Mouse (Mus musculus): Measurements from ENCODE around the gene Bysl. TPM values are rescaled to one million over a fixed set of nuclear protein-coding genes. Genes with fewer than 3 reads are reported as not detected.
"Not testable (repeated sequence)": the region's sequence is repeated elsewhere in the genome, so short reads cannot be mapped to it uniquely, and the experiment has no call there.

Gene Bysl
- 10 to 100 TPM; 12.1 to 13.8 TPM for total RNA-seq (2021)
- long read RNA-seq, experiment 1, transcript Bysl-201 (7 exons, 3,854 nt) = major isoform, 28 of 34 reads
- long read RNA-seq, experiment 1, partial matches to known transcripts = 1 of 34 reads
- long read RNA-seq, experiment 1, other reads (novel, unspliced or antisense) = 5 of 34 reads
- long read RNA-seq, experiment 2, transcript Bysl-201 (7 exons, 3,854 nt) = major isoform, 29 of 32 reads
- long read RNA-seq, experiment 2, partial matches to known transcripts = 0 of 32 reads
- long read RNA-seq, experiment 2, other reads (novel, unspliced or antisense) = 3 of 32 reads

DNA sequence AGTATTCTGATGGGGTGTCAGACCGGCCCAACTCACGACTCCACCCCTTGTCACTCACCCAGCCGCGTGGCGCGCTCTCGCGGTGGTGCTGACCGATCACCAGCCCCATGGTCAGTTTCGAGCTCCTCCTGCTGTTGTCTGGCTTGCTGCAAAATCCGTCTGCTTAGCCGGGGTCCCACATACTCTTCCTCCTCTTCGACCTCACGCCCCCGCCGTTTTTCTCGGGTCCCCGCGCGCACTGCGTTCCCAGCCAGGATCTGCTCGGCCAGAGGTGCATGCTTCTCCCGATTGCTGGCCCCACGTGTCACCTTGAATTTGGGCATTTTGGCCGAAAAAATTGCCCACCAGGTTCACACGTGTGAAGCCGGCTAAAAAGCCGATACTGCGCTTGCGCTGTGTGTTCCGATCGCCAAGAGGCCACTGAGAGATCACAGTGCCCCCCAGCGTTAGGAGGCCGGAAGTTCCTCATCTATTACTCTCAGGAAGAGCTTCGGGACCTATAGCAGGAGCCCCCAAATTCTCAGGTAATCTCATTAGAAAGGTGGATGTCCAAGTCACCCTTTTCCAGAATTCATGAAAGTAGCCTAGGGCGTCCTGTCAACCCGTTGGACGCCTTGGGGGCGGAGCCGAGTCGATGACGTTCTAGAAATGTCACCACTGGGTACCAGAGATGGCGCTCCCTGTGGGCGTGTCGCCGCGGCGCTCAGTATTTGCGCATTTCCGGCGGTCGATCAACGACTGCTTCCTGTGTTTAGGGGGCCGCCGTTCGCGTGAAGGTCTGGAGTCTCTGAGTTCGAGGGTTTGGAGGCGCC, at the start of gene Bysl, which contains the start of the genes Med20 and Gm20517:
Gene Bysl (minus strand): TSS at position 644 of the 812 bp plus-strand sequence.
Gene Med20 (plus strand): TSS at position 734 of the 812 bp plus-strand sequence.
Gene Gm20517 (plus strand): TSS at position 741 of the 812 bp plus-strand sequence.
- peak; percentile 94 for DNase-seq

DNA sequence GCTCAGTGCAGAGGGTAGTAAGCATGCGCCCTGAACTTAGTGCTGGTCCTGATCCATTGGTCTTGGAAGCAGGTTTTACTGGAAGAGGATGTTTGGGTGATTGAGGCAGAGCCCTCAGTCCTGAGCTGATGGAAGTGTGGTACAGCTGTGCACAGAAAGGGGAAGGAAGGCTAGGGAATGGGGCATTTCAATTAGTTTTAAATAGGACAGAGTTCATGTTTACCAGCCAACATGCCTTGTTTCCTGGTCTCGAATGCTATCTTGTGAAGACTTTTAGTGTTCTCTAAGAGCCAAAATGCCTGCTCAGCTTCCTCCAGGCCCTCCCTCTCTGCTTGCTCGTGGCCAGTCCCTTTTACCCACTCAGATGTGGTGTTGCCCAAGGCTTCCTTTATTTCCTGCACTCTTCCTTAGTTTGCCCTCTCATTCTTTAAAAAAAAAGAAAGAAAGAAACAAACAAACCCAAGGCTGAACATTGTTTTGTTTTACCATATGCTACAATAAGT, 47.5 kb upstream of the Bysl start:
- DNase-seq = no peak

DNA sequence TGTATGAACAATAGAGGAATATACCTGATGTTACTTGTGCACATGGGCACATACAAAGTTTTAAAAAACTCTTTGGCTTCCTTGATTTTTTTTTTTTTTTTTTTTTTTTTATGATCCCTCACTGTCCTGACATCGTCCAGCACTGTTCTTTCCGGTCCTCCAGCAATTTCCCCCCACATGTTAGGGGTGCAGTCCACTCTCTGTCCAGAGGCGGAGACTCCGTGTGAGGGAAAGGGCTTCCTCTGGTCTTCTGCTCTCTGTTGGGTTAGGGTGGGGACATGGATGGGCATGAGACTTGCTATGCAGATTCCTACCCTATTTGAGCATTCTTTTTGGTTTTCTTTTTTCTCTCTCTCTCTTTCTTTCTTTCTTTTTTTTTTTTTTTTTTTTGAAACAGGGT, 46.6 kb upstream of the Bysl start:
- DNase-seq = no peak

DNA sequence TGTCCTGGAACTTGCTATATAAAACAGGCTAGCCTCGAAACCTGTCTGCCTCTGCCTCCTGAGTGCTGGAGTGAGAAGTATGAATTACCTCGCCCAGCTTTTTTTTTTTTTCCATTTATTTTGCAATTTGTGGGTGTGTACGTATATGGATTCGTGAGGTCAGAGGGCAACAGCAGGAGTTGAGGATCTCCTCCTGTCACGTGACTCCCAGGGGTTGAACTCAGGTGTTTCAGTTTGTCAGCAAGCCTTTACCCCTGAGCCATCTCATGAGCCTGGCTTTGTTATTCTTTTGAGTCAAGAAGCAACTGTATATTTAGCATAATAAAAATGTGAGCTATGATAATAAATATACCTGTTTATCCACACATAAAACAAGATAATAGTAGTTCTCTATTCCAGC, 44.4 kb upstream of the Bysl start:
- DNase-seq = no peak

DNA sequence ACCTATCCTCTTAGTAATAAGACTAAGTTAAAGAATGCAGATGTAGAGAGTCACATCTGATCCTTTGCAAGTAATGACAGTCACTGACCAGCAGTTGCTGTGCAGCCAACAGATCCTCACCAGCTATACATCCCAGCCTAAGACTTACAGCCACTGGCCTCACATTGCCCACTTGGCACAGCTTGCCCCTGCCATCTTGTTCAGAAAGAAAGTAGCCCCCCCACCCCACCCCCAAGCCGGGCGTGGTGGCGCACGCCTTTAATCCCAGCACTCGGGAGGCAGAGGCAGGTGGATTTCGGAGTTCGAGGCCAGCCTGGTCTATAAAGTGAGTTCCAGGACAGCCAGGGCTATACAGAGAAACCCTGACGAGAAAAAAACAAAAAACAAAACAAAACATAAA, 43.1 kb upstream of the Bysl start:
- DNase-seq = not testable (repeated sequence)

DNA sequence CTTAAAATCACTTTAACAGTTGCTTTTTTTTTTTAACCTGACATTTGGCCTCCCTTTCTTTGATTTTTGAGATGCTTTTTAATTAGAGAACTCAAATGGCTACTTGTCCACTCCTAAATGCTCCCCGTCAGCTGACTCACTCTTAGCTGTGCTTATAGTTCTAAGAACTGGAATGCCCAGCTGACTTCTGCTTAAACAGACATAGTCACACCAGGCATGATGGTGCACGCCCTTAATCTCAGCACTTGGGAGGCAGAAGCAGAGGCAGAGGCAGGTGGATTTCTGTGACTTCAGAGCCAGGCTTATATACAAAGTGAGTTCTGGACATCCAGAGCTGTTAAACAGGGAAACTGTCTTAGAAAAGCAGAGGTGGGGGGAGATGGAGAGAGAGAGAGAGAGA, 40.7 kb upstream of the Bysl start:
- no peak for DNase-seq

DNA sequence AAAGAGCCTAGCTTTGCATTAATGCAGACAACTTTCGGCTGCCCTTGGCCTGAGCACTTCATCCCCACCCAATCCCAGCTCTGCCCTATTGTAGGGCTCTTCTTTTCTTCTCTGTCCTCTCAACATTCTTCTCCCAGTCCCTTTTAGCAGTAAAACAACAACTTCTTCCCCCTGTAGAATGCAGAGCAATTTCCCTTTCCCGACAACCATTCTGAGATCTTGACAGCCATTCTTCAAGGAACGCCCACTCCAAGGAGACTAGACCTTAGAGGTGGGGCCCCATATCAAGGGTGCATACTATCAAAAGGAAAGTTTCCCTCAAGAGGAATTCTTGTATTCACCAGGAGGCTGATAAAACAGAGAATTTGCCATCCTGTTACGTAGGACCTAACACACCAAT, 37.7 kb upstream of the Bysl start:
- DNase-seq = no peak

DNA sequence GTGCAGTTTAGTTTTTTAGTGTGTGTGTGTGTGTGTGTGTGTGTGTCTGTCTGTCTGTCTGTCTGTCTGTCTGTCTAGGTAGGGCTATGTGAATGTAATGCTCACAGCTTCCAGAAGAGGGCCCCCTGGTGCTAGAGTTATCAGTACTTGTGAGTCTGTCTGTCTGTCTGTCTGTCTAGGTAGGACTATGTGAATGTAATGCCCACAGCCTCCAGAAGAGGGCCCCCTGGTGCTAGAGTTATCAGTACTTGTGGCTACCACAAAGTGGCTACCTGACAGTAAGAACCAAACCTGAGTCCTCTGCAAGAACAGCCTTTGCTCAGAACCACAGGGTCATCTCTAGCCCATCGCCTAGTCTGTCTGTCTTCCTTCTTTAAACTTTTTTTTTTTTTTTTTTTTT, 35.4 kb upstream of the Bysl start:
- peak; percentile 42 for DNase-seq

DNA sequence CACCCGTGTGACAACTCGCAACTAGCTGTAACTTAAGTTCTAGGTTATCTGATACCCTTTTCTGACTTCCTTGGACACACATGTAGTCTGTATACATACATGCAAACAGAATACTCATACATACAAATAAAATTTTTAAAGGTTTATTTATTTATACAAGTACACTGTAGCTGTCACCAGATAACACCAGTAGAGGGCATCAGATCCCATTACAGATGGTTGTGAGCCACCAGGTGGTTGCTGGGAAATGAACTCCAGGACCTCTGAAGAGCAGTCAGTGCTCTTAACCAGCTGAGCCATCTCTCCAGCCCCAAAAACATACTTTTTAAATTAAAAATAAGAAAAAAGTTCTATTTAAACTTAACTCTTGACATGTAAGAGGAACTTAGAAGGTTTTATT, 31.7 kb upstream of the Bysl start:
- no peak for DNase-seq

DNA sequence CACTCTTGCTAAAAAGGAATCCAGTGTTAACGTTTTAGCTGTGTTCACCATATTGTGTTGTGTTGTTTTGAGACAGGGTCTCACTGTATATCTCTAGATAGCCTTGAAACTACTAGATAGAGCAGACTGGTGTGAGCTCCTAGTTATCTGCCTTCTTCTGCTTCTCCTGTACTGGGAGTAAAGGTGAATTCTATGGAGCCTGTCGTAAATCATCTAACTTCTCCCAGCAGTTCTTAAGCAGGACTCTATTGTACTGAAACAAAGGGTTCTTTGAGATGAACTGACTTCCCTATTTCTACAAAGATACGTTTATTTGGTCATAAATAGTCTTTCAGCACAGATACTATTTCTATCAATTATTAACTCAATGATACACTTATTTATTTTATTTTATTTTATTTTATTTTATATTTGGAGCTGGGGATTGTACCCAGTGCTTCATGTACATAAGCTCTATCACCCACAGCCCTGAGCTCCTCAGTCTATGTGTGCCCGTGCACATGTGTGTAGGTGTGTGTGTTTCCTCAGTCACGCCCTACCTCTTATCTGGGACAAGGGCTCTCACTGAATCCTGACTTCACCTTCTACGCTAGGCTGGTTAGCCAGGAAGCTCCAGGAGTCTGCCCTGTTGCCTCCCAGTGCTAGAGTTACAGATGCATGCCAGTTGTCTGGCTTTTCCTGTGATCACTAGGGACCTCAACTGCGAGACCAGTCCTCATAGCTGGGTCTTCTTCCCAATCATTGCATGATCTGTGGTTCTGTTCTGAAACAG, 22.9 kb upstream of the Bysl start:
- no peak for DNase-seq

DNA sequence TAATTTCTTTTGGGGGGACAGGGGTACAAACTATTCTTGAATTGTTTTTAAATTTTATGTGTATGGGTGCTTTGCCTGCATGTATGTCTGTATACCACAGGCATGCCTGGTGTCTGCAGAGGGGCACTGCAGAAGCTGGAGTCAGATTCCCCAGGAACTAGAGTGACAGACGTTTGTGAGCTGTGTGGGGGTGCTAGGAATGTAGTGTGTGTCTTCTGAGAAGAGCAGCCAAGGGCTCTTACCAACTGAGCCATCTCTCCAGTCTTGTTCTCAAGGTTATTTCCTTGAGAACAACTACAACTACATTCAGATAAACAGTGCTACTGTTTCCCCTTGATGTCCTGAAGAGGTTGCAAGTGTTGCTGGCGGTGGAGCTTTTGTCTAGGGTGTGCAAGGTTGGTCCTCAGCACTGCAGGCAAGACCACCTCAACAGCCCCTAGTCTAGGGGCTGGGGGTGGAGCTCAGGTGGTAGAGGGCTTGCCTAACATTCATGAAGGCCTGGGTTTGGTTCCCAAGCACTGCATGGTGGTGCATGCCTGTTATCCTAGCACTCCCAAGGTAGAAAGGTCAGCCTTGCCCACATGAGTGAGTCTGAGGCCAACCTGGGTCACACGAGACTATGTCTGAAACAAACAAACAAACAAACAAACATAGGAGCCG, 21.0 kb upstream of the Bysl start:
- no peak for DNase-seq

DNA sequence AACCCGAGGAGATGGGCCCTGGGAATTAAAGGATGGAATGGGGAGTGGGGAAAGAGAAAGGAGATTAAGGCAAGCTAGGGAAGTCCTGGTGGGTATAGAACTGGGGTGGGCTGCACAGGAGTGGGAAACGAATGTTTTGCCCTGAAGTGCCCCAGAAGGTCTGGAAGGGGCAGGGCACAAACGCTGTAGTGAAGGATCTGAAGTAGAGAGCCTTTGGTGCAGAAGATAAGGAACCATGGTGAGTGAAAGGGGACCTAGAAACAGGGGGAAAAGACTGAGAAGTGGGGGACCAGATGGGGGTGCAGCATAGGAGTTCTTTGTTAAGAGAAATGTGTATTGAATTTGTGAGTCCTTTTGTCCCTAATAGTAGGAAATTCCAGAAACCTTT, 19.4 kb upstream of the Bysl start, which contains the start of gene Usp49:
Gene Usp49 (plus strand): TSS at position 13 of the 388 bp plus-strand sequence.
- DNase-seq = no peak

DNA sequence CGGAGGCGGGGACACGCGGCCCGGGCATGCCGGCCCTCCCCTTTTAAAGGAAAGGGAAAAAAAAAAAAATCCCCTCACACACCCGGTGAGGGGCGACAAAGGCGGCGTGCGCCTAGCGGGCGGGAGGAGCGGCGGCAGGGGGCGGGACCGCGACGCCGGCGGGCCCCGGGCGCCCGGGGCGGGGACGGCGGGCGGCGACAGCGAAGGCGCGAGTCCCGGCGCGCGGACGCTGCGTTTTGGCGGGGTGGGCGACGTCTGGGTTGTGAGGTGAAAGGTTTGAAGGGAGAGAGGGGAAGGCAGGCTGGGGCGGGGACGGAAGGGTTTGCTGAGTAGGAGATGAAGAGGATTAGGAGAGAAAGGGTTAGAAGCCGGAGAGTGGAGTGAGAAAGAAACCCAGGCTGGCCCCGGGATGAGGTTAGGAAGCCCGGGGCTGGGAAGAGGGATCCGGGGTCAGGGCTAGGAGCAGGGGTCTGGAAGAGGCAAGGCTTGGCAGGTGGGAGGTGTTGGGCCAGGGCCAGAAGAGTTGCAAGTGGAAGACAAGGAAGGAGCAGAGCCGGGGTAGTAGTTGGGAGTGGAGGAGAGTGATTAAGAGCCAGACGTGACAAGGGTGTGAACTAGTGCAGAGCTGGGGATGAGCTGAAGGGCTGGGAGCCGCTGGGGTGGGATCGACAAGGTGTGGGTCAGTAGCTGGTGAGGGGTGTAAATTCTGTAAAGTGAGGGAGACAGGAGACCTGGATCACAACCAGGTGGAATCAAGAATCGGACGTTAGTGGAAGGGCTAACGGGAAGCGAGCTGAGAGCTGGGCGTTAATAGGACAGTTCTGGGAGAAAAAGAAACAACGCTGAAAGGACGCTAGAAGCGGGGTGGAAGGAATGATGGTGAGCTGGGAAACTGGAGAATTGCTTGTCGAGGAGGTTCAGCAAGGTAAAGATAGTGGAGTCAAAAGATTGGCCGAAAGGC, 18.7 kb upstream of the Bysl start:
- peak; percentile 34 for DNase-seq

DNA sequence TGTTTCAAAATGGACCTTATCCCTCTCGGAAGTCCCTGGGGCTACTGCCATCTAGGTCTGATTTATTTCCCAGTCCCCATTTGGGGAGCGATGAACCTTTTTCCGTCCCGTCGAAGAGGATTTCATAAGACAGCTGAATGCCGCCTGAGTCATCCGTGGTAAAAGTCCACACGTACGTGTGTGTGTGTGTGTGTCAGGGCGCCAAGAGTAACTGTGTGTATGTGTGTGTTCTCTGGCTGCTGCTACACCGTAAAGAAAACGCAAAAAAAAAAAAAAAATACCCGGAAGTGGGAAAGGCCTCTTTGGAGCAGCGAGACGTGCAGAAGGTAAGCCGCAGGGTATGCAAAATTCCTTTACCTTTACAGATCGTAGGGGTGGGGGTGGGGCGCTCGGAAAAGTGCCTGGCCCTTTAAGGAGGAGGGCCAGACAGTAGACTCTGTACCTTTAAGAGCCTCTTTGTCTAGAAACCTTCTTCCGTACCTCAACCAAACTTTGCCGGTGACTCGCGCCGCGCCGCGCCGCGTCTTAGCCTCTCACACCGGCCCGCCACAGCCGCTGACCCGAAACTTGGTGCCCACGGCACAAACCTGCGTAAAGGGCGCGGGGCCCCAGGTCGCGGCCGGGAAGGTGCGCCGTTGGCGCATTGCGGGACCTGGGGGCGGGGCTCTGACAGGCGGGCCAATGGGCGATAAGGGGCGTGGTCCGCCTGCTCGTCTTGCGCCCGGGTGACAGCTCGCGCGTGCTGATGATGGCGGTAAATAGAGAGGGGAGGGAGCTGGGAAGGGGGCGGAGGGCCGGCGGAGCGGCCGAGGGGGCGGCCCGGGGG, 17.8 kb upstream of the Bysl start:
- peak; percentile 94 for DNase-seq

DNA sequence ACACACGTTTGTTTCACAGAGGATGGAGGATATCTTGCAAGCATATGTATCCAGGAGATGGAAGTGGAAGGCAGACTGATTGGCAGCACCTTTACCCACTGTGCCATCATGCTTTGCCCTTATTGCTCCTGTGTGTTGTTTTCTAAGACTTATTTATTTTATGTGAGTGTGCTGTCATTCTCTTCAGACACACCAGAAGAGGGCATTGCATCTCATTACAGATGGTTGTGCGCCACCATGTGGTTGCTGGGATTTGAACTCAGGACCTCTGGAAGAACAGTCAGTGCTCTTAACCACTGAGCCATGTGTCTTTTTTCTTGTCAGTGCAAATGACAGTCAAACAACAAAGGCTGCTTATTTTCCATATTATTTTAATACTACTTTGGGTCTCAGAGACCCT, 16.5 kb upstream of the Bysl start:
- no peak for DNase-seq

DNA sequence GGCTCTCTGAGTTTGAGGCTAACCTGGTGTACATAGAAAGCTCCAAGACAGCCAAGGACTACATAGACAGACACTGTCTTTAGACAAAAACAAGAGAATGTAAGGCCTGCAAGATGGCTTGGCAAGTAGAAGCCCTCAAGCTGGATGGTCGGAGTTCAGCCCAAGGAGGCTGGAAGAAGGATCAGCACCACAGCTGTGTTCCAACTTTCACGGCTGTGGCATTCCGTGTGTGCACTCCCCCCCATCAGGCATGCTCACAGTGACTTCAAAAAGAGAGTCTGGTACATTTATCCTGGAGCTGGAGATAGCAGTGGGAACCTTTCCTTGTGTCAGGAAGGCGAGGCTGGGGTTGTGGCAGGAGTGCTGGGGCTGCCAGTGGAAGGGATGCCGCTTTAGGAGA, 14.7 kb upstream of the Bysl start:
- DNase-seq = no peak

DNA sequence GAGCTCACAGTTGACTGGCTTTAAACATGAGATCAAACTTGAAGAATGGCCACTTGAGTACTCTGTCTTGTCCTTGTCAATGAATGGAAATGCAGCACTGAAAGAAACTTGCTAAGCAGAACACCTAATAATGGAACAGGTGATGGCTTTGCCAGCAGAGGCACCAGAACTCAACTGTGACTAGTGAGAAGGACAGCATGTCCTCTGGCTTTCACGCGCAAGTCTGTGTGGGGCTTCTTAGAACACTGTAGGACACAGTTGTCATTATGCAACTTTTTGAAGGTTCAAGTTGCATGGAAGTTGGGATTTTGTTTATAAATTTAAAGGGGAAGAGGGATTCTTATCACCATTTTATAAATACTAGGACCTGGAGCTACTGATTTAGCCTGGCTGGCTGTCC, 13.8 kb upstream of the Bysl start:
- DNase-seq = peak; percentile 52

DNA sequence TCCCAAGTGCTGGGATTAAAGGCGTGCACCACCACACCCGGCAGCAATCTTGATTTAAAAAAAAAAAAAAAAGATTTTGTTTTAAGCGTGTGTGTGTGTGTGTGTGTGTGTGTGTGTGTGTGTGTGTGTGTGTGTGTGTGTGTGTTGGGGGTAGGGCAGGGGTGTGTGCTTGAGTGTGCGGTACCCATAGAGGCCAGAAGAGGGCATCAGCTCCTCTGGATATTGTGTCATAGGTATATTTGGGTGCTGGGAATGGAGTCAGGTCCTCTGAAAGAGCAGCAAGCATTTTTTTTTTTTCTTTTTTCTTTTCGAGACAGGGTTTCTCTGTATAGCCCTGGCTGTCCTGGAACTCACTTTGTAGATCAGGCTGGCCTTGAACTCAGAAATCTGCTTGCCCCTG, 13.3 kb upstream of the Bysl start:
- not testable (repeated sequence) for DNase-seq

DNA sequence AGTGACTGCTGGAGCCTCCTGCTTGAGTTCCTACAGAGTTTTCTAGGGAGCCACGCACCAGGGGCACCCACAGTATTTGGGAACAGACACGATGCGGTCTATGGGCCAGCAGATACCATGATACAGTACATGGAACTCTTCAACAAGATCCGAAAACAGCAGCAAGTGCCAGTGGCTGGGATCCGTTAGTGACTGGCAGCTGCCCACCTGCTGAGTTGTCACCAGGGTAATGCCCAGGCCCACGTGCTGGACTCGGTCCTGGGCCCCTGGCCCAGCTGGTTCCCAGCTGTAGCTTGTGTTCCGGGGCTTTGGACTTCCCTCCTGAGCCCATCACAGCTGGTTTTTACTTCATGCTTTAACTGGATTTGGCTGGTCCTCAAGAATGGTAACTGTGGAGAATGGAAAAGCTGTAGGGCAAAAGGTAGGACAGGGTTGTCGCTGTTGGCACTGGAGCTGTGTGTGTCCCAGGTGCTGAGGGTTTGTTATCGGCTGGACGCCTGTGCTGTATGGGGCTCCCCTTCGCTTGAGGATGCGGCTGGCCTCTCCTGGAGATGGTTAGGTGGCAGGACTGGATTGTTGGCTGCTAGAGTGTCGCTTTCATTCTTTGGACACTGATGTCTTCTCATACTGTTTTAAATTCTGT, 11.7 kb upstream of the Bysl start:
- DNase-seq = peak; percentile 28

Measured in gastrocnemius, postnatal 25 days (tissue).